Mouse (Mus musculus) lung, adult 2 months (tissue): Measurements from ENCODE around the gene Tnf. TPM values are rescaled to one million over a fixed set of nuclear protein-coding genes. Genes with fewer than 3 reads are reported as not detected.

Experiments
- DNase-seq: peaks from one replicate; pipeline ENCODE4 v3.0.0; 2022
- H3K4me1 ChIP-seq: fragments of 200-500 bp; 2 replicates; pipeline ENCODE4 v1.6.1; 2011; ENCODE audit warnings: low read length; ENCODE audit not compliant: control insufficient read depth, insufficient read depth
- H3K4me3 ChIP-seq: fragments of 200-500 bp; replicated peaks from 2 replicates; pipeline ENCODE3; 2011; ENCODE audit warnings: low read depth, mild to moderate bottlenecking, control low read depth, low read length; ENCODE audit errors: extremely low read depth
- CTCF ChIP-seq: fragments of 200-500 bp; IDR thresholded peaks from 2 replicates; pipeline ENCODE4 v1.5.1; 2011; ENCODE audit warnings: mild to moderate bottlenecking, low read length, control low read depth; ENCODE audit not compliant: insufficient read depth
- POLR2A ChIP-seq: fragments of 200-500 bp; IDR thresholded peaks from 2 replicates; pipeline ENCODE4 v1.6.1; 2011; ENCODE audit warnings: low read depth, mild to moderate bottlenecking, control low read depth, low read length, borderline replicate concordance; ENCODE audit errors: extremely low read depth
- WGBS: fragments of 180-500 bp; shearing (Covaris S2); methylation state at CpG from one replicate; pipeline ENCODE4 v1.1.7; 2018; 5-methylcytosine and 5-hydroxymethylcytosine counted together
- polyA plus RNA-seq: library from polyadenylated mRNA; depleted of rRNA; stranded (reverse); fragments of >200 nt; gene quantifications from 2 replicates; pipeline ENCODE4 v1.2.3, GENCODE M21; 2012

Gene Tnf
- polyA plus RNA-seq, 1 experiment = 2.5 TPM

GRCm38 (mm10) chr17:35220156-35220952 lies 18.5 kb upstream of the Tnf start, which contains the start of gene Gm16181:
TSS of gene Gm16181 (plus strand) at chr17:35220834.
- no peak for DNase-seq
- 41% methylated on average over 28 of the region's 28 CpGs for WGBS
- H3K4me1 ChIP-seq = peaks cover 20% of the 10 kb centered on the region
- TF ChIP-seq CTCF (no peak), POLR2A (no peak)
- H3K4me3 ChIP-seq = no peak within 1 kb of the TSS

DNA sequence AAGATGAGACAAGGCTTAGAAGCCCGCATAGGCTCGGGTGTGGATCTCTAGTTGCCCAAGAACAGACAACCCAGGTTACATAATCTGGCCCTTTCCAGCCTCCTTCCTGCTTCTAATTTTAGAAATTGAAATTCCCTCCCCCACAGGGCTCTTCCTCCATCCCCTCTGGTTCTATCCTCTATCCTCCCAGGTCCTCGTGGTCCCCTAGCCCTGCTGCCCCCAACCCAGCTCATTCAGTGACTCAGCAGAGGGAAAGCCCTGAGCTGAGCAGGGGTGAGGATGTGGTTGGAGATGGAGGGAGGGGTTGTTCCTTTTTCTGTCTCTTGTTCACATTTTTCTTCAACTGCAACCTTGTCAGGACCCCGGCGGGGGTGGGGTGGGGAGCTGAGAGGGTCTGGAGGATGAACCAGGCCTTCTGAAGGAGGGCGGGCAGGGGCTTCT lies 17.8 kb upstream of the Tnf start:
- WGBS = 42% methylated on average over 6 of the region's 6 CpGs
- Histone ChIP-seq H3K4me3 (no peak overlapping the region), H3K4me1 (peaks cover 20% of the 10 kb centered on the region)
- no peak for DNase-seq
- TF ChIP-seq CTCF (no peak), POLR2A (no peak)

GRCm38 (mm10) chr17:35218516-35219193 lies 16.8 kb upstream of the Tnf start:
- H3K4me1 ChIP-seq = peaks cover 20% of the 10 kb centered on the region
- WGBS = 44% methylated on average over 18 of the region's 18 CpGs
- TF ChIP-seq CTCF (no peak), POLR2A (no peak)

GRCm38 (mm10) chr17:35213071-35213470 lies 11.3 kb upstream of the Tnf start:
- H3K4me3 ChIP-seq = no peak overlapping the region
- H3K4me1 ChIP-seq = 0 out of 2 replicates have a peak, but pooled peaks cover 7% of the 10 kb centered on the region
- 92% methylated on average over 5 of the region's 5 CpGs for WGBS
- no peak for DNase-seq
- no peak for TF ChIP-seq CTCF
- TF ChIP-seq POLR2A = no peak

More at GRCm38 (mm10) chr17:35218516-35219193, 16.8 kb upstream of the Tnf start:
- DNase-seq = no peak
- H3K4me3 ChIP-seq = no peak overlapping the region

DNA sequence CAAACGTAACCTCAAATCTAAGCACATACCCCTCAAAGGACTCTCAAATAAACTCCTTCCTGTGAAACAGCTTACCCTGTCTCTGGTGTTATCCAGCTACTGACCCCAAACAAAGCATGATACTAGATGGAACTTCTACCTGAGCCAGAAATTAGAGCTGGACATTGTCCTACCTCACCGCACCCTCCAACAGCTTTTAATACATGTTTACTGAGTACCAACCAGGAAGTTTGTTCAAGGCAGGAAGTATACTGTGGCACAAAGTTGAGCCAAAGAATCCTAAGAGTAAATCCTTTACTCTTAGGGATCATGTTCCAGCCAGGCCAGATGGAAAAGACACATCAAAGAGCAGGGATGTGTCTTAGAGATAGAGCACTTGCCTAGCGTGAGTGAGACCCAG lies 8.8 kb upstream of the Tnf start:
- no peak for TF ChIP-seq POLR2A
- TF ChIP-seq CTCF = no peak
- DNase-seq = no peak
- WGBS = 43% methylated on average over 3 of the region's 3 CpGs
- Histone ChIP-seq H3K4me1 (0 out of 2 replicates have a peak, but pooled peaks cover 7% of the 10 kb centered on the region), H3K4me3 (no peak overlapping the region)

DNA sequence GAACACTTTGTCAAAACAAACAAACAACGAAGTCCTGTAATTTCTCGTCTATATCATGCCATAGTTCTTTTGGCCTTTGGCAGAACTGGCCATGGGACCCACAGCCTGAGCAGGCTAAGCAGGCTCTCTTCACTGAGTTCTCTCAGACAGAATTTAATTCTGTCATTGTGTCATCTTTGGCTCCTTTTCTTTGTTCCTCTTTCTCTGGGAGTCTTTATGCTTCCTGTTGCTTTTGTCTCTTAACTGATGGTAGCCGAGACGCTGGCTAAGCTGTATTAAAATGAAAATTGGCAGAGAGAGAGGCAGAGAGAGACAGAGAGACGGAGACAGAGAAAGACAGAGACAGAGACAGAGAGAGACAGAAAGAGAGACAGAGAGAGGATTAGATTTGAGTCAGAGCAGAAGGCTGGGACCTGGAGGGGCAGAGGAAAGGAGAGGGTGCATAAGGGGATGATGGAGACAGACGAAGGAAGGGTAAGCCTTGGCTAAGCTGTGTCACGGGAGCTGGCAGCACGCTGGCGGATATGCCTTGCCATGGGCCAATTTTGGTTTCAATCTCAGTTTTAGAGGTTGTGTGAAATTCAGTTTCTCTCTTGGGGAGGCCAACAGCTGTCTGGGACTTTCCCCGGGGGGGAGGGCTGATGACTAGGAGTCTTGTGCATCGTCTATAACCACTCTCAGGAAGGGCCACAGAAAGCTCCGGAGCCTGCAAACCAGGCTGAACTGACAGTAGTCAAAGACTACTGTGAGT lies 8.2 kb upstream of the Tnf start:
- WGBS = 56% methylated on average over 12 of the region's 12 CpGs
- no peak for DNase-seq
- Histone ChIP-seq H3K4me3 (no peak overlapping the region), H3K4me1 (0 out of 2 replicates have a peak, but pooled peaks cover 7% of the 10 kb centered on the region)
- TF ChIP-seq POLR2A (no peak), CTCF (no peak)

DNA sequence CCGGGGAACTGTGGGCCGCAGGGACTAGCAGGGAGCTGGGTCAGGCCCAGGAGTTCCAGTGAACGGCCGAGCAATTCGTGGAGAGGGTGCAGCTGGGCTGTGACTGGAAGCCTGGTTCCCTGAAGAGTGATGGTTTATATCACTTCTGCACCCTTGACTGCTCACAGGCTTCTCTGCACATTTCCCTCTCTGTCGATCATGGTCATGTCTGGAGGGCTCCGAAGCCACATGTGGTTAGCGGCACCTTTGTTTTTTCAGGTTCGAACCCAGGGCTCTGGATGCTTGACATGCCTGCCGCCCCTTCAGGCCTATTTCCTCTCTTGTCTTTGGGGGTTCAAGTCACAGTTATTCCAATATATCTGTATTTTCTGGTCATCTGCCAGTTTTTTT lies 3.6 kb upstream of the Tnf start:
- Histone ChIP-seq H3K4me3 (no peak overlapping the region), H3K4me1 (0 out of 2 replicates have a peak, but pooled peaks cover 3% of the 10 kb centered on the region)
- no peak for DNase-seq
- TF ChIP-seq POLR2A (no peak), CTCF (no peak)
- 67% methylated on average over 10 of the region's 10 CpGs for WGBS

- Histone ChIP-seq H3K4me1 (0 out of 2 replicates have a peak, but pooled peaks cover 3% of the 10 kb centered on the region), H3K4me3 (peak within 1 kb of the TSS; percentile 20)
- DNase-seq = no peak
- no peak for TF ChIP-seq CTCF
- no peak for TF ChIP-seq POLR2A
- WGBS = 57% methylated on average over 20 of the region's 20 CpGs
Measured at GRCm38 (mm10) chr17:35204494-35205379, 2.9 kb upstream of the Tnf start, which contains the start of gene Lta. TSS of gene Lta (minus strand) at chr17:35205351.

DNA sequence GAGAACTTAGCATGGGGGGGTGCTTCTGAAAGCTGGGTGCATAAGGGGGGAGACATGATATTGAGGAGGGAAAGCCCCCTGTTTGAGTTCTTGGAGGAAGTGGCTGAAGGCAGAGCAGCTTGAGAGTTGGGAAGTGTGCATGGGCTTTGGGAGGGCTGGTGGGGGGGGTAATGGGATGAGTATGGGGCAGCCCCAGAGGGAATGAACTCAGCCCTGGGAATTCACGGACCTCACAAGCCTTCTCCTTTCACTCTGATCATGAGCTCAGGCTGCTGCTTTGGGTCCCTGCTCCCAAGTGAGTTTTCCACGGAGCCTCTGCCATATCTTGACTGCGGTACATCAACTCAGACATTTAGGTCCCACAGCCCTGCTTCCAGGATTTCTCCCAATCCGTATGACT lies 635 bp upstream of the Tnf start:
- Histone ChIP-seq H3K4me1 (no peaks in the 10 kb centered on the region), H3K4me3 (no peak overlapping the region)
- TF ChIP-seq POLR2A (no peak), CTCF (no peak)
- no peak for DNase-seq
- 76% methylated on average over 4 of the region's 4 CpGs for WGBS
